Comparison of ENCODE assay signal across 15 mouse cellular contexts in the genomic region with DNA sequence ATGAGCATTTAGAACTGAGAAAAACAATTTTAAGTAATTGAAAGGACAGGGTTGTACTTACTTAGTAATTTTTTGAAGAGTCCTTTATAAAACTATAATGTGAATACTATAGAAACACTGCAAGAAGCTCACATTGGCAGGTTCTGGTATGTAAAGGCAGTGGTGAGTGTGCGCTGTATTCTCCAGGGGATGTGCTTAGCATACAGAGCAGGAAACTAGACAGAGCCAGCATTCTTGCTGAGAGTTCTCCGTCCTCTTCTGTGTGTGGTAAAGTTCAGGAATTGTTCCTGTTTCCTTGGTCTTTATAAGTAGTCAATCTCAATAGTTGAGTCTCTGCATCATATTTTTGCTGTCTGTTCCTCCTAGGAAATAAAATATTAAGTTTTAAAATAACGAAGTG. TPM values are rescaled to one million over a fixed set of nuclear protein-coding genes. Genes with fewer than 3 reads are reported as not detected.
DNase-seq lines count a peak whose midpoint lies in the region; ATAC-seq and TF ChIP-seq lines count a peak whose summit lies in the region.
"Had no signal": no experiment of that assay in that cellular context is flagged by ENCODE, and none has a peak within 500 bp of the region (broad histone marks: within the 10 kb centered on the region; RNA-seq: fewer than 3 reads in every experiment).

No protein-coding gene starts in this region.

- no peak for TF ChIP-seq EP300 in heart, postnatal 0 days (IDR thresholded peaks at IDR 0.05; ENCODE audit: low read depth)

- H3K27me3 ChIP-seq in heart, postnatal 0 days (ENCODE audit: control insufficient read depth, insufficient read depth, low read length): no peaks in the 10 kb centered on the region
- no peaks in the 10 kb centered on the region for H3K27me3 ChIP-seq in limb, embryonic 10.5 days (ENCODE audit: low read depth, poor library complexity, severe bottlenecking)
- H3K27me3 ChIP-seq: embryonic facial prominence, embryonic 12.5 days; intestine, embryonic 15.5 days had no signal

- H3K9ac ChIP-seq in heart, postnatal 0 days (replicated peaks; ENCODE audit: low read depth, low read length): no peak overlapping the region
- H3K9ac ChIP-seq: embryonic facial prominence, embryonic 12.5 days; intestine, embryonic 15.5 days; lung, embryonic 14.5 days had no signal

- 0 out of 2 replicates have a peak, but pooled peaks cover 4% of the 10 kb centered on the region for H3K4me1 ChIP-seq in heart, postnatal 0 days (ENCODE audit: control insufficient read depth, insufficient read depth)
- no peaks in the 10 kb centered on the region for H3K4me1 ChIP-seq in limb, embryonic 10.5 days
- H3K4me1 ChIP-seq: embryonic facial prominence, embryonic 12.5 days; intestine, embryonic 15.5 days had no signal

- no peaks in the 10 kb centered on the region for H3K9me3 ChIP-seq in heart, postnatal 0 days (replicated peaks; ENCODE audit: control insufficient read depth, low read length)
- H3K9me3 ChIP-seq in limb, embryonic 10.5 days (replicated peaks): no peaks in the 10 kb centered on the region
- H3K9me3 ChIP-seq: embryonic facial prominence, embryonic 12.5 days; G1E; intestine, embryonic 15.5 days had no signal

- H3K4me3 ChIP-seq in heart, postnatal 0 days (ENCODE audit: low read depth, low read length): no peak overlapping the region
- H3K4me3 ChIP-seq in limb, embryonic 10.5 days: no peak overlapping the region
- H3K4me3 ChIP-seq: embryonic facial prominence, embryonic 12.5 days; intestine, embryonic 15.5 days had no signal

- no peak for TF ChIP-seq CTCF in heart, postnatal 0 days (IDR thresholded peaks at IDR 0.05; ENCODE audit: low read depth)

- H3K36me3 ChIP-seq in heart, postnatal 0 days (replicated peaks; ENCODE audit: control insufficient read depth, insufficient read depth, low read length): peaks cover 19% of the 10 kb centered on the region
- H3K36me3 ChIP-seq in limb, embryonic 10.5 days: peaks cover 56% of the 10 kb centered on the region
- H3K36me3 ChIP-seq: intestine, embryonic 15.5 days had no signal

- intact Hi-C loops in heart, postnatal 25 days (cut with DNase I): no loop called here

- H3K4me2 ChIP-seq in heart, postnatal 0 days (ENCODE audit: low read depth, low read length): no peak overlapping the region
- H3K4me2 ChIP-seq: embryonic facial prominence, embryonic 12.5 days; intestine, embryonic 15.5 days; lung, embryonic 14.5 days had no signal

- no peak for ATAC-seq in heart, postnatal 0 days (ENCODE audit: insufficient read depth, low read depth)
- ATAC-seq: intestine, embryonic 15.5 days had no signal

- H3K27ac ChIP-seq in heart, postnatal 0 days (ENCODE audit: low read depth): 0 out of 2 replicates have a peak overlapping the region, but pooled peaks have one; percentile 23
- H3K27ac ChIP-seq in limb, embryonic 10.5 days: no peak overlapping the region
- H3K27ac ChIP-seq: embryonic facial prominence, embryonic 12.5 days; intestine, embryonic 15.5 days had no signal

- 68% methylated on average over 3 of the region's 3 CpGs for WGBS in heart, postnatal 0 days
- WGBS in limb, embryonic 10.5 days: 93% methylated on average over 3 of the region's 3 CpGs

- DNase-seq in heart, postnatal 0 days (ENCODE audit: low spot score): no peak
- no peak for DNase-seq in heart, postnatal 25 days (ENCODE audit: low spot score)
- peak; percentile 49 to 61 for DNase-seq in right cerebral cortex, postnatal 10 days (ENCODE audit: low spot score in 2 of 2)
- no peak for DNase-seq in right cerebral cortex, postnatal 4 days
- DNase-seq in layer of hippocampus, postnatal 10 days (ENCODE audit: low spot score in 2 of 2): peak; percentile 19 to 42
- DNase-seq in limb, embryonic 10.5 days (ENCODE audit: low spot score): no peak
- no peak for DNase-seq in urinary bladder, postnatal 4 days (ENCODE audit: low spot score in 2 of 2)
- DNase-seq: adrenal gland, adult 8-10 months; kidney, postnatal 10 days; liver; lung, embryonic 14.5 days; right cerebral cortex, adult 18-20 months had no signal

RNA-seq across cellular contexts. Expression of a gene that starts 59.0 kb away (rescaled TPM):
- total RNA-seq in heart, postnatal 0 days (2014; rRNA removed; ENCODE audit: low replicate concordance): 47.8 and 48.7 TPM in 2 replicates
- polyA plus RNA-seq in heart, postnatal 0 days (2015; fragmentation: Nextera tagmentation; extraction: Ambion mirVana): 39.5 and 40.0 TPM in 2 replicates
- total RNA-seq in heart, postnatal 25 days (2021): 100 to 1,000 TPM; 132 to 139 TPM
- total RNA-seq in layer of hippocampus, postnatal 10 days (2021): 100 to 1,000 TPM; 231 to 243 TPM
- 28.0 and 30.4 TPM in 2 replicates for polyA plus RNA-seq in limb, embryonic 10.5 days (2016; fragmentation: Nextera tagmentation; extraction: Ambion mirVana)

Comparison
In these comparisons a context has a peak if more than half of its experiments do, and no peak if none do; other contexts are left out.
1. DNase-seq: peak in right cerebral cortex, postnatal 10 days (2 of 2) and layer of hippocampus, postnatal 10 days (2 of 2); none in heart, postnatal 0 days (single experiment), heart, postnatal 25 days (single experiment), right cerebral cortex, postnatal 4 days (single experiment), limb, embryonic 10.5 days (single experiment) and urinary bladder, postnatal 4 days (0 of 2).